Mouse (Mus musculus): ENCODE results near the gene Ppp1r2.
A peak's percentile ranks its signal among the peaks of the same experiment; 100 is the strongest.

DNA sequence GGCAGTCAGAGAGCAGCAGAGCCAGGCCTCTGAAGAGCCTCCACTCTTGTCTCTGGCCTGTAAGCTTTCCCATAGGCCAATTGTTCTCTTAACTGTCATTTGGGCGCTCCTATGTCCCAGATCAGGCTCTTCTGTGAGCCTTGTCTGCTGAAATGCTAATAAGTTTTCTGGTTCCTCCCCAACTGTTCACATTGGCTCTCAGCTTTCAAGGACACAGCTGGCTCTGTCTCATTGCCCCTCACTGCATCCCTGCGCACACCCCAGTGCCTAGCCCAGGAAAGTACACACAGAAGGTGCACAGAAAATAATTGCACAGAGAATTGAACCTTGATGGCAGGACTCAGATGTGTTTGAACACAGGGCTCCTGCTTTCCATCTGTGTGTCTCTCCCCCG lies 24.9 kb upstream of the Ppp1r2 start:
- TF ChIP-seq CTCF (conservative IDR thresholded peaks at IDR 0.05; ENCODE audit: low read length) (no peak), NANOG (IDR thresholded peaks at IDR 0.05; ENCODE audit: borderline replicate concordance, low read length) (peak; percentile 40; the same call in 1 of the 2 replicates)

Measured in E14TG2a.4 (cell line).